Mouse (Mus musculus) midbrain, embryonic 12.5 days (tissue): ENCODE data around the gene Mixl1. TPM values are rescaled to one million over a fixed set of nuclear protein-coding genes. Genes with fewer than 3 reads are reported as not detected.
A peak's percentile ranks its signal among the peaks of the same experiment; 100 is the strongest.

ENCODE experiments used
- ATAC-seq: fragments of 200-750 bp; cut with Nextera tagmentation; 2 replicates; pipeline ENCODE4 v1.8.0; 2017; ENCODE audit warnings: low read depth, moderate TSS enrichment, moderate library complexity; ENCODE audit not compliant: low FRiP score
- H3K27ac ChIP-seq: fragments of 300-500 bp; sonication (generic); replicated peaks from 2 replicates; pipeline ENCODE4 v1.5.1; 2016; ENCODE audit warnings: mild to moderate bottlenecking
- H3K27me3 ChIP-seq: fragments of 300-500 bp; sonication (generic); 2 replicates; pipeline ENCODE4 v1.6.1; 2016; ENCODE audit warnings: mild to moderate bottlenecking
- H3K36me3 ChIP-seq: fragments of 300-500 bp; sonication (generic); 2 replicates; pipeline ENCODE4 v1.6.1; 2016
- H3K4me1 ChIP-seq: fragments of 300-500 bp; sonication (generic); 2 replicates; pipeline ENCODE4 v1.6.1; 2016
- H3K4me2 ChIP-seq: fragments of 300-500 bp; sonication (generic); replicated peaks from 2 replicates; pipeline ENCODE4 v1.6.1; 2016; ENCODE audit warnings: mild to moderate bottlenecking, moderate library complexity
- H3K4me3 ChIP-seq: fragments of 300-500 bp; sonication (generic); 2 replicates; pipeline ENCODE4 v1.5.1; 2016; ENCODE audit warnings: mild to moderate bottlenecking
- H3K9ac ChIP-seq: fragments of 300-500 bp; sonication (generic); replicated peaks from 2 replicates; pipeline ENCODE4 v1.6.1; 2016; ENCODE audit warnings: mild to moderate bottlenecking, moderate library complexity
- H3K9me3 ChIP-seq: fragments of 300-500 bp; sonication (generic); 2 replicates; pipeline ENCODE4 v1.6.1; 2016; ENCODE audit warnings: mild to moderate bottlenecking
- WGBS: fragments of 180-500 bp; shearing (Covaris S2); methylation state at CpG from one replicate; pipeline ENCODE4 v1.1.7; 2016; 5-methylcytosine and 5-hydroxymethylcytosine counted together
- polyA plus RNA-seq: library from polyadenylated mRNA; unstranded; fragments of >200 nt; fragmentation: Nextera tagmentation; extraction: Ambion mirVana; gene quantifications from 2 replicates; pipeline ENCODE4 v1.2.1, GENCODE M21; 2016

Mixl1 gene
- polyA plus RNA-seq, result 0.08 TPM in 1 of 2 replicates, not detected in the other

DNA sequence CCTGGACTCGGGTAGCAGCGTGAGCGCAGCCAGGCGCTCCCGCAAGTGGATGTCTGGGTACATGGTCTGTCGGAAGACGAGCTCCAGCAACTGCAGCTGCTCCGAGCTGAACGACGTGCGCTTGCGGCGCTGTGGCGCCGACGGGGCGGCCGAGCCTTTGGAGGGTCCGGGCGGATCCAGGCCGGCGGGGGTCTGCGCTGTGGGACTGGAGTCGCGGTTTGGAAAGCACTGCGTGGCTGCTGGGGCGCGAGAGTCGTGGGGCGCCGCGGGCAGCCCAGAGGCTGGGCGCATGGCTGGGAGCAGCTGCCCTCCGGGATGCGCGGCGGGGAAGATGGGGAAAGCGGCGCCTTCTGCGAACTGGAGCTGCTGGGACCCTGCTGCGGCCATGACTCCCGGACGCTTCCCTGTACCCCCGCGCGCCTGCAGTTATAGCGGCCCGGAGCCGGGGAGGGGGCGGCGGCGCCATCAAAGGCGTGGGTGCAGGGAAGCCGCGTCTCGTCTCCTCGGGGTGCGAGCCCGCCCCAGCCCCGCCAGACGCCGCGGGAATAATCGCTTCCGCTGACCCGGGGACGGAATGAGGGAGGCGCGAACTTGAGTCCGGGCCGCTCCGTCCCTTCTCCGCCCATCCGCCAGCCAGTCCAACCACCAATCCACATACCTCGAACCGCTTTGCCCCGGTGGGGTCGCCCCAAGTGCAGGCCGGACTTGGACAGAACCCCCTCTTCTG, at the start of gene Mixl1:
Gene Mixl1, minus strand, starts transcription at position 409 of the 727 bp plus-strand sequence.
- Histone ChIP-seq H3K27ac (no peak within 1 kb of the TSS), H3K27me3 (peaks cover 51% of the 10 kb centered on the region), H3K9me3 (no peaks in the 10 kb centered on the region), H3K4me2 (peak within 1 kb of the TSS; percentile 60), H3K9ac (peak within 1 kb of the TSS; percentile 15; the same call in 1 of the 2 replicates), H3K4me3 (peak within 1 kb of the TSS; percentile 46), H3K4me1 (peaks cover 10% of the 10 kb centered on the region), H3K36me3 (peaks cover 5% of the 10 kb centered on the region; the same call in 1 of the 2 replicates)
- peak; percentile 47; the same call in 1 of the 2 replicates for ATAC-seq
- 2% methylated on average over 77 of the region's 79 CpGs for WGBS

- no peak overlapping the region for H3K4me3 ChIP-seq
- WGBS, result 98% methylated on average over 3 of the region's 3 CpGs
Measured at GRCm38 (mm10) chr1:180729231-180729630, 32.4 kb upstream of the Mixl1 start.

GRCm38 (mm10) chr1:180726183-180726582, 29.3 kb upstream of the Mixl1 start:
- Histone ChIP-seq H3K4me1 (peaks cover 30% of the 10 kb centered on the region), H3K9ac (peak overlapping the region; percentile 96), H3K36me3 (no peaks in the 10 kb centered on the region), H3K4me2 (peak overlapping the region; percentile 86), H3K27me3 (no peaks in the 10 kb centered on the region), H3K27ac (peak overlapping the region; percentile 88), H3K4me3 (peak overlapping the region; percentile 97), H3K9me3 (no peaks in the 10 kb centered on the region)
- WGBS, result under 1% methylated on average over 40 of the region's 42 CpGs
- ATAC-seq, result no peak; the same call in 1 of the 2 replicates

More at GRCm38 (mm10) chr1:180729231-180729630, 32.4 kb upstream of the Mixl1 start:
- H3K9ac ChIP-seq, result no peak overlapping the region
- H3K27ac ChIP-seq, result no peak overlapping the region
- ATAC-seq, result no peak
- no peak overlapping the region for H3K4me2 ChIP-seq
- peaks cover 4% of the 10 kb centered on the region; the same call in 1 of the 2 replicates for H3K36me3 ChIP-seq
- no peaks in the 10 kb centered on the region for H3K9me3 ChIP-seq
- peaks cover 30% of the 10 kb centered on the region for H3K4me1 ChIP-seq
- no peaks in the 10 kb centered on the region for H3K27me3 ChIP-seq

- peak; percentile 96 for ATAC-seq
- Histone ChIP-seq H3K4me3 (peak within 1 kb of the TSS; percentile 97), H3K4me2 (peak within 1 kb of the TSS; percentile 86), H3K27me3 (no peaks in the 10 kb centered on the region), H3K4me1 (peaks cover 30% of the 10 kb centered on the region), H3K9ac (peak within 1 kb of the TSS; percentile 96), H3K27ac (peak within 1 kb of the TSS; percentile 88), H3K9me3 (no peaks in the 10 kb centered on the region), H3K36me3 (no peaks in the 10 kb centered on the region)
- WGBS, result under 1% methylated on average over 49 of the region's 52 CpGs
Measured at GRCm38 (mm10) chr1:180725704-180726179, 28.9 kb upstream of the Mixl1 start, which contains the start of gene Acbd3. Gene Acbd3 (plus strand): TSS chr1:180726043.

DNA sequence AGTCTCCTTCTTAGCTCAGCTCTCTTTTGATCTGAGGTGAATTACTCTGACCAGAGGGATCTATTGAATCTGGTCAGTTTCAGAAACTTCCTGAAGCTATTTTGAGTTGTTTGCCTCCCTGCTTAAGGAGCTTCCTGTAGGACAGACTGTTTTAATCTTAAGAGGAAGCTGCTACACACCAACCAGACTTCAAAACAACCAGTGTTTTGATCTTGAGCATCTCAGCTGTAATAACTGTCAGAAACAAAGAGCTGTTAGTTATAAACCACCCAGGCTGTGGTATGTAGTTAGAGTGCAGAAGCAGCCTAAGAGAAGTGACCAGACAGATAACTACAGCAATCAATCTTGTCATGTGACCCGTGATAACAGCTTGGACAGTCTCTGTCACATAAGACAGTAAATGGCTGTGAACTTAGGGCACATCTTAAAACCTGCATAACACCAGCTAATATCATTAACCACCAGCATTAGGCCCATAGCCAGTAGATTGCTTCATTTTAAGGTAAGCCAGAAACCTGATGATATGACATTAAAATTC, 26.9 kb upstream of the Mixl1 start:
- Histone ChIP-seq H3K4me2 (no peak overlapping the region), H3K27me3 (no peaks in the 10 kb centered on the region), H3K9ac (no peak overlapping the region), H3K4me3 (no peak overlapping the region), H3K9me3 (no peaks in the 10 kb centered on the region), H3K4me1 (peaks cover 26% of the 10 kb centered on the region), H3K27ac (no peak overlapping the region), H3K36me3 (no peaks in the 10 kb centered on the region)
- 83% methylated on average over 1 of the region's 1 CpGs for whole genome bisulfite sequencing
- no peak for ATAC-seq

- H3K4me1 ChIP-seq, result peaks cover 17% of the 10 kb centered on the region
- no peaks in the 10 kb centered on the region for H3K9me3 ChIP-seq
- H3K27ac ChIP-seq, result no peak overlapping the region
- H3K36me3 ChIP-seq, result no peaks in the 10 kb centered on the region
- H3K9ac ChIP-seq, result no peak overlapping the region
- H3K4me2 ChIP-seq, result no peak overlapping the region
- 65% methylated on average over 1 of the region's 1 CpGs for WGBS
- H3K4me3 ChIP-seq, result no peak overlapping the region
- H3K27me3 ChIP-seq, result no peaks in the 10 kb centered on the region
- no peak for ATAC-seq
Measured at GRCm38 (mm10) chr1:180722608-180723007, 25.8 kb upstream of the Mixl1 start.

DNA sequence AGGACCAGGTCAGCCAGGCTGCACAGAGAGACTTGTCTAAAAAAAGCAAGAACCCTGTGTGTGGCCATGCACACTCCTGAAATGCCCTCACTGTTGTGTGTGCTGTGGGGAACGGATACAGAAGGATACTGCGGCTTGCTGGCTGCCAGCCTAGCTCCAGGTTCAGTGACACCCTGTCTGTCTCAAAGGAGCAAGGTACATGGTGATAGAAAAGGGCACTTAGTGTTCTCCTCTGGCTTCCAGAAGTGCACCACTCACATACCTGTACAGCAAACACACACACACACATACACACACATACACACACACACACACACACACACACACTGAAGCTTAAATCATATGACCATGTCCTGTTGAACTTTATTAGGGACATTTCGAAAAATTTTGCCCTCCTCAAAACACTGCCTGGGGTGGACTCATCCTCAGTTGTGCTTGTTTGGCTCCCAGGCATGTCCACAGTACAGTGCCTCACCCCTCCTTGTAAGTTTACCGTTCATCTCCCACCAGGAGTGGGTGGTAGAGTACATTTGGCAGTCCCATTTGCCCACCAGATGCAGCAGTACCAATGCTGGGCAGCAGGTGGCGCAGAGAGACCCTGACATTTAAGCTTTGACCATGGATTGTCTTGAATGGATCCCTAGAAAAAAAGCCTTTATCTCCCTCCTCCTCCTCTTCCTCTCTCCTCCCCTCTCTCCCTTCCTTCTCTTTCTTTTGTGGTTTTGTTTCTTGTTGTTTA, 23.3 kb upstream of the Mixl1 start:
- ATAC-seq, result peak; percentile 63; the same call in 1 of the 2 replicates
- no peak overlapping the region for H3K4me3 ChIP-seq
- no peaks in the 10 kb centered on the region for H3K27me3 ChIP-seq
- H3K27ac ChIP-seq, result no peak overlapping the region
- 48% methylated on average over 5 of the region's 5 CpGs for WGBS
- peaks cover 2% of the 10 kb centered on the region for H3K4me1 ChIP-seq
- no peak overlapping the region for H3K9ac ChIP-seq
- H3K36me3 ChIP-seq, result no peaks in the 10 kb centered on the region
- no peak overlapping the region for H3K4me2 ChIP-seq
- H3K9me3 ChIP-seq, result no peaks in the 10 kb centered on the region

DNA sequence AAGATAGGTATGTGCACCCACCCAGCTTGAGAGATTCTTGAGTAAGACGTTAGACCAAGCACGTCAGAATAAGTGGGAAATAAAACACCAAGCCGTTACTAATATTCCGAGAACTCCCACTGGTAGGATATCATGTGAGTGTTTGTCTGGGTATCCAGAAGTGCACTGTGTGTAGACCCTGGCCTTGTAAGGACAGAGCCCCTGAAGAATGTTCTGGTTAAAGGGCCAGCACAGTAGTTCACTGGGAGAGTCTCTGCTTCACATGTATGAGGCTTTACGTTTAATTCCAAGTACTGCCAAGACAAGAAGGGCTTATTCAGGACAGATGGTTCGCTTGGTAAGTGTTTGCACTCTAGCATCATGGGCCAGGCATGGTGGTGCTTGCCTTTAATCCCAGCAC, 22.6 kb upstream of the Mixl1 start:
- no peaks in the 10 kb centered on the region for H3K27me3 ChIP-seq
- no peak overlapping the region for H3K27ac ChIP-seq
- H3K4me2 ChIP-seq, result no peak overlapping the region
- H3K9me3 ChIP-seq, result no peaks in the 10 kb centered on the region
- H3K9ac ChIP-seq, result no peak overlapping the region
- H3K4me1 ChIP-seq, result no peaks in the 10 kb centered on the region
- no peak for ATAC-seq
- H3K36me3 ChIP-seq, result no peaks in the 10 kb centered on the region
- 84% methylated on average over 6 of the region's 6 CpGs for WGBS
- no peak overlapping the region for H3K4me3 ChIP-seq

DNA sequence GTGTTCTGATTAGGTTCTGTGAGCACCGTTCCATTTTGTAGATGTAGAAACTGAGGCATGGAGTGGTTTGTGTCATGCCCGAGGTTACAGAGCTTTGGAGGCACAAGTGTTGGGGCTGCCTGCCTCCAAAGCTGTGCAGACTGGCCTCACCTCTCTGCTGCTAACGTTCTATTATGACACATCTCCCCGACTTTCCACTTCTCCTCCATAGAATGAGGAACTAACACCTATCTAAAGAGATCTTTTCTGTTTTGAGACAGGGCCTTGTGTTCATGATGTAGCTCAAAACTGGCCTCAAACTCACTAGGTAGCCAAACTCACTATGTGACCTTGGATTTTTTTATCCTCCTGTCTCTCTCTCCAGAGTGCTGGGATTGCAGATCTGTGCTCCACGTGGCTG, 21.9 kb upstream of the Mixl1 start:
- H3K9ac ChIP-seq, result no peak overlapping the region
- no peak for ATAC-seq
- no peak overlapping the region for H3K27ac ChIP-seq
- H3K4me3 ChIP-seq, result no peak overlapping the region
- no peak overlapping the region for H3K4me2 ChIP-seq
- no peaks in the 10 kb centered on the region for H3K9me3 ChIP-seq
- no peaks in the 10 kb centered on the region for H3K36me3 ChIP-seq
- H3K4me1 ChIP-seq, result no peaks in the 10 kb centered on the region
- no peaks in the 10 kb centered on the region for H3K27me3 ChIP-seq
- WGBS, result 76% methylated on average over 5 of the region's 5 CpGs

- 80% methylated on average over 14 of the region's 14 CpGs for WGBS
- Histone ChIP-seq H3K27me3 (no peaks in the 10 kb centered on the region), H3K4me3 (no peak overlapping the region), H3K9ac (no peak overlapping the region), H3K36me3 (no peaks in the 10 kb centered on the region), H3K4me2 (no peak overlapping the region), H3K4me1 (no peaks in the 10 kb centered on the region), H3K27ac (no peak overlapping the region), H3K9me3 (no peaks in the 10 kb centered on the region)
- no peak for ATAC-seq
Measured at GRCm38 (mm10) chr1:180708935-180709776, 12.3 kb upstream of the Mixl1 start.

- no peaks in the 10 kb centered on the region for H3K9me3 ChIP-seq
- no peaks in the 10 kb centered on the region for H3K4me1 ChIP-seq
- no peaks in the 10 kb centered on the region for H3K27me3 ChIP-seq
- H3K9ac ChIP-seq, result no peak overlapping the region
- H3K4me3 ChIP-seq, result no peak overlapping the region
- no peak for ATAC-seq
- H3K27ac ChIP-seq, result no peak overlapping the region
- WGBS, result 87% methylated on average over 3 of the region's 3 CpGs
- H3K4me2 ChIP-seq, result no peak overlapping the region
- no peaks in the 10 kb centered on the region for H3K36me3 ChIP-seq
Measured at GRCm38 (mm10) chr1:180707813-180708212, 11.0 kb upstream of the Mixl1 start.
